Mouse (Mus musculus): ENCODE results near the gene Creg1. TPM values are rescaled to one million over a fixed set of nuclear protein-coding genes. Genes with fewer than 3 reads are reported as not detected.

The Creg1 gene
- polyA plus RNA-seq (2015; fragmentation: Nextera tagmentation; extraction: Ambion mirVana), result 41.5 and 45.5 TPM in 2 replicates

DNA sequence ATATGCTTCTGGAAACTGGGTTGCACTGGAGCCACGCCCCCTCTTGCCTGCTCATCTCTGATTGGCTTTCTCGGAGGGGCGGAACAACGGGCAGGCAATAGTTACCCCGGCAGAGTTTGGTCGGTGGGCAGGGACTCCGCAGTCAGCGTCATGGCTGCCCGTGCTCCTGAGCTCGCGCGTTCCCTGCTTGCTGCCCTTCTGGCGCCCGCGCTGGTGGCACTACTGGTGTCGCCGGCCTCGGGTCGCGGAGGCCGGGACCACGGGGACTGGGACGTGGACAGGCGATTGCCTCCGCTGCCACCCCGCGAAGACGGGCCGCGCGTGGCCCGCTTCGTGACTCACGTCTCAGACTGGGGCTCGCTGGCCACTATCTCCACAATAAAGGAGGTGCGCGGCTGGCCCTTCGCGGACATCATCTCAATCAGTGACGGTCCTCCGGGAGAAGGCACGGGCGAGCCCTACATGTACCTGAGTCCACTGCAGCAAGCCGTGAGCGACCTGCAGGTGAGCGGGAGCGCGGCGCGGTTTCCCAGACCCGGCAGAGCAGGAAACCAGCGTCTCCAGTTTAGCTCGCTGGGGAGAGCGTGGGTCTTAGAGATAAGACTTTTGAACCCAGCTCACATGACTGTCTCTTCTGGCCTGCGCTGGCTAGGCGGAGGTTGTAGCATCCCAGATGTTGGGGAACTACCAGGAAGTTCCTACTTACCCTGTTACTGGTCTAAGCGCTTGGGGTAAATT, at the start of gene Creg1:
Gene Creg1, plus strand, starts transcription at position 112 of the 738 bp plus-strand sequence.

DNA sequence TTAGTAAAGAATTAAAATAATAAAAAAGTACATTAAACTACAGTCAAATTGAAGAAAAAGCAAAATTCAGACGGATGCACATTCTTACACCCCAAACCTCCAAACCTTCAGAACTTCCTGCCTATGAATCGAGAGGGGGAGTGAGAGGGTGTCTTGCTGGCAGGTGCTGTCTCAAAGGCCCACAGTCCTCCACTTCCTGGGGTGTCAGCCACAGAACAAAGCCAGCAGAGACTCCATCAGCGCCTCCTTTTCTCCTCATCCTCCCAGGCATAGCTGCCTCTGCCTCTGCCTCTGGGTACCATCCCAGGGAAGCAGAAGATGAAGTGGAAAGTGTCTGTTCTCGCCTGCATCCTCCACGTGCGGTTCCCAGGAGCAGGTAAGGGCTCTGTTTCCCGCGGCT, 25.0 kb downstream of the Creg1 start, which contains the start of gene Cd247:
Gene Cd247, plus strand, starts transcription at position 171 of the 400 bp plus-strand sequence.

Other genes starting within 250 kb of the Creg1 start
- gene Mpzl1, start 129.2 kb upstream of the Creg1 start, polyA plus RNA-seq (2015; fragmentation: Nextera tagmentation; extraction: Ambion mirVana), result 43.0 and 45.8 TPM in 2 replicates
- gene Rcsd1, start 54.0 kb upstream of the Creg1 start, polyA plus RNA-seq (2015; fragmentation: Nextera tagmentation; extraction: Ambion mirVana), result 78.8 and 80.7 TPM in 2 replicates
- 0.59 and 1.00 TPM in 2 replicates for gene Cd247, start 24.9 kb downstream of the Creg1 start, polyA plus RNA-seq (2015; fragmentation: Nextera tagmentation; extraction: Ambion mirVana)
- 4.3 TPM in 2 replicates for gene Pou2f1, start 238.9 kb downstream of the Creg1 start, polyA plus RNA-seq (2015; fragmentation: Nextera tagmentation; extraction: Ambion mirVana)